Mouse (Mus musculus) myocyte (in vitro differentiated cells): ENCODE data around the gene Btn1a1.

ENCODE experiments used
- CEBPB ChIP-seq: IDR thresholded peaks from 2 replicates; pipeline ENCODE4 v1.6.1; 2011; ENCODE audit warnings: mild to moderate bottlenecking, moderate library complexity; ENCODE audit not compliant: poor library complexity, insufficient read depth, severe bottlenecking
- MAX ChIP-seq: IDR thresholded peaks from one replicate; pipeline ENCODE4 v1.6.1; 2011; ENCODE audit warnings: low read depth, mild to moderate bottlenecking, control low read depth
- MYOD1 ChIP-seq, 3 experiments: IDR thresholded peaks; one replicate each; pipeline ENCODE4 v1.6.1; 2011; ENCODE audit warnings: control low read depth in 2 of 3, low read depth in 2 of 3, mild to moderate bottlenecking in 2 of 3, moderate library complexity in 1 of 3; ENCODE audit not compliant: insufficient read length in 2 of 3, control insufficient read depth in 1 of 3
- MYOG ChIP-seq, 3 experiments: IDR thresholded peaks; one replicate each; pipeline ENCODE4 v1.6.1; 2011; ENCODE audit warnings: control low read depth in 2 of 3, low read depth in 2 of 3, mild to moderate bottlenecking in 2 of 3; ENCODE audit not compliant: insufficient read length in 2 of 3, control insufficient read depth in 1 of 3, insufficient read depth in 1 of 3
- POLR2A ChIP-seq: IDR thresholded peaks from one replicate; pipeline ENCODE4 v1.6.1; 2011; ENCODE audit warnings: low read depth, mild to moderate bottlenecking, control low read depth, moderate library complexity; ENCODE audit not compliant: insufficient read length
- POLR2AphosphoS2 ChIP-seq: IDR thresholded peaks from one replicate; pipeline ENCODE4 v1.6.1; 2011; ENCODE audit warnings: low read depth, control low read depth; ENCODE audit not compliant: insufficient read length
- REST ChIP-seq: IDR thresholded peaks from one replicate; pipeline ENCODE4 v1.6.1; 2011; ENCODE audit warnings: mild to moderate bottlenecking, control low read depth, moderate library complexity; ENCODE audit not compliant: insufficient read depth, insufficient read length
- TCF12 ChIP-seq: IDR thresholded peaks from one replicate; pipeline ENCODE4 v1.6.1; 2011; ENCODE audit warnings: mild to moderate bottlenecking, control low read depth; ENCODE audit not compliant: poor library complexity, insufficient read depth, severe bottlenecking
- USF1 ChIP-seq: IDR thresholded peaks from one replicate; pipeline ENCODE4 v1.6.1; 2011; ENCODE audit warnings: low read depth, mild to moderate bottlenecking, control low read depth, moderate library complexity

DNA sequence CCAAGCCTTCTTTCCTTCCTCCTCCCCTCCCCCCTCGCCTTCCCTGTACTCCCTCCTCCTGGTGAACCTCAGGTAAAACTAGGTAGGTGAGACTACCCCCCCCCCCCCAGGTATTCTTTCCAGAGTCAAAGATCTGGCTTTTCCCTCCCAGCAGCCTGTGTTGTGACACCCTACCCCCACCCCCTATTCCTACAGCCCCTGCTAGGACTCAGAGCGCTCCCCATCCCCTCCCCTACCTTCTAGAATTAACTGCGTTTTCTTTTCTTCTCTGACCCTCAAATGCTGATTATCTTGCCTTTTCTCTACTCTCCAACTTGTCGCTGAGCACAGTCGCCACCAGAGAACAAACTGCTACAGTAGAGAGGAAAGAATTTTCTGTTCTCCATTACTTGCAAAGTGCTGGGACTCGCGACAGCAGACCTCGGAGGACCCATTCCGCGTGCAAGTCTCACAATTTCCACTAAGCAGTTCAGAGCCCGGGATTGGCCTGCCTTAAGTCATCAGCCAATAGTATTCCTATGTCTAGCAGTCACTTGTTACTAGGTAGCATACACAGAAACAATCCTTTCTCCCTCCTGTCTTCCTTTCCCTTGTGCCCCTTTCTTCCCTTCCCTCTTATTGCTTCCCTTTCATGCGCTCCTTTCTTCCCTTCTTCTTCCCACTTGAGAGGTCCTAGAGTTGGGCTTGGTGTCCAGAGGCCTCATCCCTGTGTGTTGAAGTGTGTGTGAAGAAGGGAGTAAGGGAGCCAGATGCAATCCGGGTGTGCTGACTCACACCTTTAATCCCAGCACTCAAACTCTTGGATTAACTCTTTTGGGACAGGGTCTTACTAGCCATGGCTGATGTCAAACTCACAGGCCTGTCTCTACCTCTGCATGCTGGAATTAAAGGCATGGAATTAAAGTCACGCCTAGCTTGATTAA is 23.0 kb upstream of the Btn1a1 start, which contains the start of gene Btn2a2:
- TF ChIP-seq USF1 (no peak), POLR2AphosphoS2 (no peak), POLR2A (no peak), MAX (no peak), TCF12 (no peak), MYOG (IDR thresholded peaks at IDR 0.05; ENCODE audit: control insufficient read depth in 1 of 3, insufficient read depth in 1 of 3, insufficient read length in 2 of 3, low read depth in 2 of 3) (no peak), MYOD1 (IDR thresholded peaks at IDR 0.05; ENCODE audit: control insufficient read depth in 1 of 3, insufficient read length in 2 of 3, low read depth in 2 of 3) (no peak), CEBPB (no peak), REST (no peak)
